Mouse (Mus musculus) CH12.LX (cell line): Measurements from ENCODE around the gene Aebp1. TPM values are rescaled to one million over a fixed set of nuclear protein-coding genes. Genes with fewer than 3 reads are reported as not detected.

Source experiments
- DNase-seq: peaks from one replicate; pipeline ENCODE4 v3.0.0-alpha.2; 2013; ENCODE audit errors: extremely low read depth
- H3K27ac ChIP-seq: 2 replicates; pipeline ENCODE4 v1.5.1; 2012; ENCODE audit warnings: low read depth, mild to moderate bottlenecking, control low read depth, moderate library complexity; ENCODE audit not compliant: insufficient read depth
- H3K27me3 ChIP-seq: replicated peaks from 2 replicates; pipeline ENCODE3; 2012; ENCODE audit warnings: inconsistent platforms
- H3K36me3 ChIP-seq, 2 experiments: replicated peaks in 1 of 2; 2 replicates each; pipeline versions ENCODE3 to v1.6.1; 2012; ENCODE audit warnings: inconsistent platforms in 1 of 2, low read length in 1 of 2, mild to moderate bottlenecking in 1 of 2, mixed read lengths in 1 of 2, moderate library complexity in 1 of 2; ENCODE audit not compliant: control insufficient read depth in 1 of 2, insufficient read depth in 1 of 2
- H3K4me1 ChIP-seq, 2 experiments: 2 replicates each; pipeline ENCODE4 v1.6.1; 2012; ENCODE audit warnings: inconsistent platforms in 1 of 2, moderate library complexity in 1 of 2; ENCODE audit not compliant: insufficient read depth in 2 of 2, control insufficient read depth in 1 of 2
- H3K4me2 ChIP-seq: 2 replicates; pipeline ENCODE4 v1.6.1; 2012; ENCODE audit warnings: low read depth, mild to moderate bottlenecking, control low read depth; ENCODE audit not compliant: poor library complexity, insufficient read depth, severe bottlenecking
- H3K4me3 ChIP-seq, 3 experiments: fragments of 150-350 bp in 1 of 3; sonication (generic) in 1 of 3; replicated peaks in 1 of 3; 2 replicates each; pipeline versions ENCODE3 to v1.5.1; 2011 to 2012; ENCODE audit warnings: low read depth in 2 of 3, low read length in 2 of 3, mild to moderate bottlenecking in 2 of 3, moderate library complexity in 2 of 3, control low read depth in 1 of 3, improper control_type of control experiment in 1 of 3, inconsistent platforms in 1 of 3, mixed read lengths in 1 of 3; ENCODE audit not compliant: poor library complexity in 1 of 3
- H3K79me2 ChIP-seq: replicated peaks from 2 replicates; pipeline ENCODE4 v1.6.1; 2012; ENCODE audit warnings: mild to moderate bottlenecking, moderate library complexity; ENCODE audit not compliant: control insufficient read depth, poor library complexity, insufficient read depth, severe bottlenecking; ENCODE audit errors: extremely low read depth
- H3K9ac ChIP-seq: 2 replicates; pipeline ENCODE4 v1.6.1; 2012; ENCODE audit warnings: low read depth, mild to moderate bottlenecking, control low read depth, moderate library complexity; ENCODE audit not compliant: insufficient read depth
- H3K9me3 ChIP-seq: replicated peaks from 2 replicates; pipeline ENCODE3; 2012; ENCODE audit warnings: low read length, inconsistent platforms, mixed read lengths
- BHLHE40 ChIP-seq: IDR thresholded peaks from 2 replicates; pipeline ENCODE4 v1.6.1; 2011; ENCODE audit warnings: mild to moderate bottlenecking, low read depth, low read length, improper control_type of control experiment
- CHD2 ChIP-seq: IDR thresholded peaks from 2 replicates; pipeline ENCODE4 v1.6.1; 2011; ENCODE audit warnings: low read length, improper control_type of control experiment
- E2F4 ChIP-seq: IDR thresholded peaks from 2 replicates; pipeline ENCODE4 v1.6.1; 2011; ENCODE audit warnings: low read depth, low read length, improper control_type of control experiment; ENCODE audit not compliant: insufficient replicate concordance
- EP300 ChIP-seq: IDR thresholded peaks from 2 replicates; pipeline ENCODE4 v1.6.1; 2011; ENCODE audit warnings: low read length, improper control_type of control experiment
- IRF4 ChIP-seq: IDR thresholded peaks from 2 replicates; pipeline ENCODE4 v1.6.1; 2014; ENCODE audit warnings: low read depth, mild to moderate bottlenecking, inconsistent platforms, low read length, improper control_type of control experiment
- JUN ChIP-seq: IDR thresholded peaks from 2 replicates; pipeline ENCODE4 v1.6.1; 2011; ENCODE audit warnings: low read depth, mild to moderate bottlenecking, low read length, improper control_type of control experiment, moderate library complexity; ENCODE audit not compliant: insufficient read depth
- JUND ChIP-seq: conservative IDR thresholded peaks from 2 replicates; pipeline ENCODE4 v1.6.1; 2011; ENCODE audit warnings: low read depth, low read length, improper control_type of control experiment
- MAFK ChIP-seq: IDR thresholded peaks from 2 replicates; pipeline ENCODE4 v1.6.1; 2011; ENCODE audit warnings: low read length, improper control_type of control experiment; ENCODE audit not compliant: insufficient replicate concordance
- MAZ ChIP-seq: IDR thresholded peaks from 2 replicates; pipeline ENCODE4 v1.6.1; 2012; ENCODE audit warnings: low read depth, mild to moderate bottlenecking, inconsistent platforms, low read length, improper control_type of control experiment, moderate library complexity
- MEF2A ChIP-seq: IDR thresholded peaks from 2 replicates; pipeline ENCODE4 v1.6.1; 2014; ENCODE audit warnings: low read depth, mild to moderate bottlenecking, inconsistent platforms, low read length, improper control_type of control experiment, borderline replicate concordance
- MXI1 ChIP-seq: IDR thresholded peaks from 2 replicates; pipeline ENCODE4 v1.6.1; 2011; ENCODE audit warnings: mild to moderate bottlenecking, low read depth, low read length, improper control_type of control experiment
- MYC ChIP-seq: IDR thresholded peaks from 2 replicates; pipeline ENCODE4 v1.6.1; 2011; ENCODE audit warnings: low read depth, mild to moderate bottlenecking, improper control_type of control experiment, low read length
- NELFE ChIP-seq: IDR thresholded peaks from 2 replicates; pipeline ENCODE4 v1.6.1; 2011; ENCODE audit warnings: low read depth, low read length, improper control_type of control experiment
- NRF1 ChIP-seq: IDR thresholded peaks from 2 replicates; pipeline ENCODE4 v1.6.1; 2014; ENCODE audit warnings: low read depth, mild to moderate bottlenecking, inconsistent platforms, low read length, improper control_type of control experiment, moderate library complexity
- PAX5 ChIP-seq: IDR thresholded peaks from 2 replicates; pipeline ENCODE4 v1.6.1; 2012; ENCODE audit warnings: low read length, inconsistent platforms, mixed read lengths
- POLR2A ChIP-seq: IDR thresholded peaks from 2 replicates; pipeline ENCODE4 v1.6.1; 2011; ENCODE audit warnings: low read depth, mild to moderate bottlenecking, improper control_type of control experiment, low read length
- RAD21 ChIP-seq: IDR thresholded peaks from 2 replicates; pipeline ENCODE4 v1.6.1; 2011; ENCODE audit warnings: low read depth, mild to moderate bottlenecking, low read length, improper control_type of control experiment, moderate library complexity
- SIN3A ChIP-seq: IDR thresholded peaks from 2 replicates; pipeline ENCODE4 v1.6.1; 2012; ENCODE audit warnings: low read length, improper control_type of control experiment, inconsistent platforms
- SMC3 ChIP-seq: IDR thresholded peaks from 2 replicates; pipeline ENCODE4 v1.6.1; 2011; ENCODE audit warnings: low read depth, low read length, improper control_type of control experiment
- UBTF ChIP-seq: IDR thresholded peaks from 2 replicates; pipeline ENCODE4 v1.6.1; 2012; ENCODE audit warnings: low read depth, mild to moderate bottlenecking, inconsistent platforms, low read length, improper control_type of control experiment, moderate library complexity
- USF2 ChIP-seq: conservative IDR thresholded peaks from 2 replicates; pipeline ENCODE4 v1.6.1; 2011; ENCODE audit warnings: low read depth, low read length, improper control_type of control experiment
- ZC3H11A ChIP-seq: IDR thresholded peaks from 2 replicates; pipeline ENCODE4 v1.6.1; 2012; ENCODE audit warnings: low read depth, mild to moderate bottlenecking, inconsistent platforms, low read length, improper control_type of control experiment
- ZKSCAN1 ChIP-seq: IDR thresholded peaks from 2 replicates; pipeline ENCODE4 v1.6.1; 2012; ENCODE audit warnings: low read depth, inconsistent platforms, low read length, improper control_type of control experiment, borderline replicate concordance
- ZMIZ1 ChIP-seq: IDR thresholded peaks from 2 replicates; pipeline ENCODE4 v1.6.1; 2012; ENCODE audit warnings: low read depth, mild to moderate bottlenecking, inconsistent platforms, low read length, improper control_type of control experiment
- ZNF384 ChIP-seq: IDR thresholded peaks from 2 replicates; pipeline ENCODE4 v1.6.1; 2012; ENCODE audit warnings: low read depth, low read length, improper control_type of control experiment, inconsistent platforms
- dilution Hi-C: fragments of 300-500 bp; cut with MboI; formaldehyde crosslinking; loops from 2 replicates; pipeline ENCODE4 v1.14.3; 2020; ENCODE audit warnings: low sequenced_read_pairs; ENCODE audit not compliant: extremely low pct_unique_long_range_greater_than_20kb, extremely low pct_ligation_motif_present
- in situ Hi-C: fragments of 300-500 bp; cut with MboI; formaldehyde crosslinking; loops from 3 replicates; pipeline ENCODE4 v1.14.3; 2019; ENCODE audit warnings: low sequenced_read_pairs, low pct_ligation_motif_present, low pct_unique_long_range_greater_than_20kb, mixed read lengths
- polyA plus RNA-seq: library from polyadenylated mRNA; unstranded; fragments of >175 nt; gene quantifications from 2 replicates; pipeline ENCODE4 v1.2.1, GENCODE M21; 2012; ENCODE audit warnings: low read depth; ENCODE audit not compliant: insufficient read length
- total RNA-seq, 2 experiments: library from RNA; depleted of rRNA; stranded (reverse); fragments of 300-350 nt in 1 of 2; fragments of >200 nt in 1 of 2; gene quantifications; 2 replicates each; pipeline ENCODE4 v1.2.3; 2012 to 2014

Gene Aebp1
- total and polyA plus RNA-seq, 3 experiments: 0.34 to 1.4 TPM; not detected in 1

DNA sequence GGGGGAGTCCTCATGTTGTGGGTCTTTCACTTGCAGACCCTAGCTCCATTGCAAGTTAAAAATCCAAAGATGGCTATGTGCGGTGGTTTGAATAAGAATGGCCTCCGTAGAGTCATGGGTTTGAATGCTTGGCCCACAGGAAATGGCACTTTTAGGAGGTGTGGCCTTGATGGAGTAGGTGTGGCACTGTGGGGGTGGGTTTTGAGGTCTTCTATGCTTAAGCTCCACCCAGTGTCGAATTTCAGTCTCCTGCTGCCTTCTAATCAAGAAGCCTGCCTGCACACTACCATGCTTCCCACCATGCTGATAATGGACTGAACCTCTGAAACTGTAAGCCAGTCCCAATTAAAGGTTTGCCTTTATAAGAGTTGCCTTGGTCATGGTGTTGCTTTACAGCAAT is 18.6 kb upstream of the Aebp1 start:
- dilution Hi-C loops: no loop called here
- DNase-seq: no peak
- Histone ChIP-seq H3K9ac (no peak overlapping the region), H3K4me3 (no peak overlapping the region), H3K4me2 (no peak overlapping the region), H3K9me3 (peaks cover 69% of the 10 kb centered on the region), H3K79me2 (no peaks in the 10 kb centered on the region), H3K4me1 (peaks cover 0 to 9% of the 10 kb centered on the region in 2 experiments; a peak in 2 of 4 replicates), H3K27me3 (peaks cover 17% of the 10 kb centered on the region), H3K27ac (no peak overlapping the region), H3K36me3 (no peaks in the 10 kb centered on the region)
- no peak for TF ChIP-seq MYC
- in situ Hi-C loops: no loop called here

DNA sequence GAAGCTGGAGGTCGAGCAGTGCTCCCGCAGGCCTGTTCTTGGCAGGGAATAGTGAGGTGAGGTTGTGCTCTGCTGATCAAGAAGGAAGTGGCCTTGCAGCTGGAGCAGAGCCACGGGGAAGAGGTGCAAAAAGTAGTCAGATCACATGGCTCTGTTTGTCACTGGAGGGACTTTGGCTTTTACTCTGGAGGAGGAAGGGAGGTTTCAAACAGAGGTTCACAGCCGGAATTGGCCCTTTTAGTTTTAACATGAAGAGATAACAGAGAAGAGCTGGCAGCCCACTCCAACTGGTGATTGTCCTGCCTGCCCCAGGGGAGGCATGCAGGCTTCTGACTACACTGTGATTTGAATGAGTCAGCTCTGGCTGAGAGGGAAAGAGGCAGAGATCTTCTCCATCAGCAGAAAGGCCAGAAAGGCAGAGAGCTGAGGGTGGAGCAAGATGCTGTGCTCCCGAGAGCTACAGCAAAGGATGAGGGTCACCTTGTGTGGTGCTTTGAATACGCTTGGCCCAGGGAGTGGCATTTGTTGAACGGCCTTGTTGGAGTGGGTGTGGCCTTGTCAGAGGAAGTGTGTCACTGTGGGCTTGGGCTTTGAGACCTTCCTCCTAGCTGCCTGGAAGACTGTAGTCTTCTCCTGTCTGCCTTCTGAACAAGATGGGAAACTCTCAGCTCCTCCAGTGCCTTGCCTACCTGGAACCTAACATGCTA is 15.0 kb upstream of the Aebp1 start:
- Histone ChIP-seq H3K4me3 (no peak overlapping the region), H3K27me3 (peaks cover 27% of the 10 kb centered on the region), H3K4me1 (peaks cover 0 to 2% of the 10 kb centered on the region in 2 experiments; a peak in 2 of 4 replicates), H3K27ac (no peak overlapping the region), H3K9ac (no peak overlapping the region), H3K4me2 (no peak overlapping the region), H3K79me2 (no peaks in the 10 kb centered on the region), H3K9me3 (peaks cover 46% of the 10 kb centered on the region), H3K36me3 (no peaks in the 10 kb centered on the region)
- no peak for DNase-seq
- dilution Hi-C loops: no loop called here
- in situ Hi-C loops: no loop called here
- TF ChIP-seq EP300 (no peak), SMC3 (no peak), BHLHE40 (no peak), PAX5 (no peak), E2F4 (no peak), ZKSCAN1 (no peak), USF2 (no peak), JUN (no peak), MXI1 (no peak)

DNA sequence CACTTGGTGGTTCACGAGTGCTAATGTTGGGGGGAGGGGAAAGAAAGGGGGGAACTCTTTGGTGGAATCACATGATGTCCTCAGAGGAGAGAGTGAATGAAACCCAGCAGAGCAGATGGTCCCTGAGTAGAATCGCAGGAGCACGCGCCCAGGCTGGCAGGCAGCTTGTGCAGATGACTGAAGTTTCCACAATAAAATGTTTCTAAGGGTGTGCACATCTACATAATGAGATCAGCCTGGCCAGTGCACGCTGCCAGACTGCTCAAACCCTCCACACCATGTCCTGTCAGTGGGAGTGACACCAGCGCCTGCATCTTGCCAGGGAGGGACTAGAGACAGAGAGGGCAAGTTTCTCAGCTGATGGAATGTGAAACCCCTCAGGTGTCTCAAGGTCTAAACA is 13.0 kb upstream of the Aebp1 start:
- Histone ChIP-seq H3K9ac (no peak overlapping the region), H3K79me2 (no peaks in the 10 kb centered on the region), H3K4me1 (peaks cover 0 to 2% of the 10 kb centered on the region in 2 experiments; a peak in 2 of 4 replicates), H3K9me3 (peaks cover 35% of the 10 kb centered on the region), H3K4me3 (no peak overlapping the region), H3K27ac (no peak overlapping the region), H3K36me3 (no peaks in the 10 kb centered on the region), H3K4me2 (no peak overlapping the region), H3K27me3 (peaks cover 27% of the 10 kb centered on the region)
- dilution Hi-C loops: no loop called here
- DNase-seq: no peak
- in situ Hi-C loops: no loop called here
- TF ChIP-seq UBTF: no peak
- TF ChIP-seq JUN: no peak
- no peak for TF ChIP-seq POLR2A
- no peak for TF ChIP-seq SIN3A
- no peak for TF ChIP-seq MEF2A
- no peak for TF ChIP-seq E2F4
- no peak for TF ChIP-seq ZC3H11A
- no peak for TF ChIP-seq MAZ
- TF ChIP-seq ZMIZ1: no peak
- TF ChIP-seq MAFK: no peak
- TF ChIP-seq ZNF384: no peak
- no peak for TF ChIP-seq RAD21
- TF ChIP-seq JUND: no peak
- no peak for TF ChIP-seq IRF4
- no peak for TF ChIP-seq USF2
- TF ChIP-seq MYC: no peak
- TF ChIP-seq NELFE: no peak
- TF ChIP-seq NRF1: no peak
- TF ChIP-seq CHD2: no peak
